Mouse (Mus musculus) c-Kit-positive CD71-negative TER-119-negative erythroid progenitor cells, embryonic 14.5 days (primary cell): ENCODE measurements around the gene Mad2l2.
"Not testable (repeated sequence)": the region's sequence is repeated elsewhere in the genome, so short reads cannot be mapped to it uniquely, and the experiment has no call there.

Experiments used
- DNase-seq: peaks from one replicate; pipeline ENCODE4 v3.0.0-alpha.2; 2013; ENCODE audit warnings: low read depth

Gene Mad2l2

DNA sequence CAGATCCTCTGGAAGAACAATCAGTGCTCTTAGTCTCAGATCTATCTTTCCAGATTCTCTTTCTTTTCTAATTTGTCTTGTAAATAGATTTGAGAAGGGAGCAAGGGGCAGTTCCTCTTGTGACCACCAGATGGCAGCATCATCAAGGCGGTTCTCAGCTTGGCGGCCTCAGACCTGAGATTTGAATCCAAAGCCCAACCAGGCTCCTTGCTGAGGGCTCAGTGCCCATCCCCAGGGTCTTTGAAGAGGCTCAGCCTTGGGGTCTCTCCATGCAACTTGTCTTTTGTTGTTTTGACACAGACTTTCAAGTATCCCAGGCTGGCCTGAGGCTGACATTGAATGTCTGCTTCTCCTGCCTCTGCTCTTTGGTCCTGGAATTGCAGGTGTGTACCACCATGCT lies 40.7 kb downstream of the Mad2l2 start:
- no peak for DNase-seq

DNA sequence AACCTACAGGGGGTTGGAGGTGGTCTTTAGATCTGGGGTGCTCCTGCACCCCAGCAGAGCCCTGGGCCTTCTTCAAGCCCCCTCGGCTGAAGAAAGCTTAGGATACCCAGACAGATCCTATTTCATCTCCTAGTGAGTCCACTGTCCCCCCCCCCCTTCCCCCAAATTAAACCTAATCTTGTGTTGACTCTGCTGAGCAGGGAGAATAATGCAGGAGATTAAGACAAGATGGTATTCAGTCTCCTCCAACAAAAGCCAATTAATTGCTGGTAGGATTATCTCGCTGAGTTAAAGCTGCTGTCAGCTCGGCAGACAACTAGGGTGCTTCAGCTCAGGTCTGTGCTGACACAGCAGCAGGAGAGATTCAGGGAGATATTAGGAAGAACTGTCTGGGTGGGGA lies 41.1 kb downstream of the Mad2l2 start:
- DNase-seq = no peak

DNA sequence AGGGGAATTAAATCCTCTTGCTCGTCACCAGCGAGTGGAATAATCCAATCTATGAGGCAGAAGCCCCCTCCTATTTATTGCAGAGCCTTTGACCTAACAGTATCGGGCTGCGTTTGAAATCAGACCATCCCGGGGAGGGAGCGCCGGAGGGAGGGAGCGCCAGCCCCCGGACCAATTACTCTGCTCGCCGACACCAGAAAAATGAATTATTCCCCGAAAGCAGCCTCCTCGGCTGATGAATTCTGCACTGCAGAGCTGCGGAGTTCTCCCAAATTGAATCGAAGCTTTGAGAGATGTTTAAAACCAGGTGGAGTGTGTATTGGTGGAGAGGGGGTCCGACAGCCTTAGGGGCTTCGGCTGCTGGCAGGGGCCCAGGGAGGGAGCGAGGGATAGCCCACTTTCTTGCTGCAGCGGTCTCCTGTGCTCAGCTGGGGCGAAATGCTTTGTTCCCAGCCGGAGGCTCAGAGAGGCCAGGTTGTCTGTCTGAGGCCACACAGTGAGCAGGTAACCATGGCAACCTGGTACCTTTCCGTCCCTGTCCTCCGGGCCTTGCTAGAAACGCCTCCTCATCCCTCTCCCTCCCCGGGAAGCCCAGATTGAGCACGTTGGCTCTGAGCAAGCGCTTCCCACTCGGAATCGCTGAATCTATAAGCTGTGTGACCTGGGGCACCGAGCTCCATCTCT lies 43.8 kb downstream of the Mad2l2 start:
- DNase-seq = no peak

DNA sequence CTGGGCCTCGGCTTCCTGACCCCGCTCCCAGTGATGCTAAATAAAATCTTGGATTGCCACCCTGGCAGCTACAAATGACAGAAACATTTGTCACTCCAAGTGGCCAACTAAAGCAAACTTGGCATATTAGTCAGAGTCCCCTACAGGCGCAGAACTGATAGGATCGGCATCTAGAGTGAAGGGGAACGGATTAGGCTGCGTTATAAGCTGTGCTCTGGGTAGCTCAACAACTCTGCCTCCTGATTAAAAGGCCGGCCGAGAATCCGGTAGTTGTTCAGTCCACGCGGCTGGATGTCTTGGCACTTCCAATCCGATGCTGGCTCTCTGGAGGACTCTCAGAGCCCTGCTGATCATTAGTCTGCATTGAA lies 44.3 kb downstream of the Mad2l2 start:
- no peak for DNase-seq

DNA sequence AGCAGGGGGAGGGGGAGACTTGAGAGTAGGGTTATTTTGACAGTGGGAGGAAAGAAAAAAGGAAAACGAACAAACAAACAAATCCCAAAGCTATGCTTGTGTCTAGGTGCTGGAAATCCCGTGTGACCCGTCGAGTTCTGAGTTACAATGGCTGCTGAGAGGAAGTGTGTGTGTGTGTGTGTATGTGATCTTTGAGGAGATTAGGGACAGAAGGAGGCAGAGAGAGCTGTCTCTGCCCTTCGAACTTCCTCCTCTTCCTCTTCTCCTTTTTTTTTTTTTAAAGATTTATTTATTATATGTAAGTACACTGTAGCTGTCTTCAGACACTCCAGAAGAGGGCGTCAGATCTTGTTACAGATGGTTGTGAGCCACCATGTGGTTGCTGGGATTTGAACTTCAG lies 46.4 kb downstream of the Mad2l2 start:
- DNase-seq = not testable (repeated sequence)

DNA sequence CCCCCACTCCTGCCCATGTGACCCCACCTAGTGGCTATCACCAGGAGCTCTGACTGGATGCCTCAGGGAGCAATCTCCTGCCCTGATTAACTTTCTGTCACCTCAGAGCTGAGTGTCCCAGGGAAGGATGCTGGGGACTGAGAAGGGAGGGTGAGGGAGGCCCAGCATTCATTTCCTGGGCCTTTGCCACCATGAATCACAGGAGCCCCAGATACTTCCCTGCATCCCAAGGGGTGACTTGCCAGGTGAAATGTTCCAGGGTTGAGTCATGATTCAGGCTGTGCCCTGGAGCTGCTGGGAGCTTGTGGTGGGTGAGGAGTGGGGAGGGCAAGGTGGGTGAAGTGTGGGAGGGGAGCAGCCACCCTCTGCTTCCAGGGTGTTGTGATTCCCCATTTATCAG lies 47.5 kb downstream of the Mad2l2 start:
- DNase-seq = no peak

DNA sequence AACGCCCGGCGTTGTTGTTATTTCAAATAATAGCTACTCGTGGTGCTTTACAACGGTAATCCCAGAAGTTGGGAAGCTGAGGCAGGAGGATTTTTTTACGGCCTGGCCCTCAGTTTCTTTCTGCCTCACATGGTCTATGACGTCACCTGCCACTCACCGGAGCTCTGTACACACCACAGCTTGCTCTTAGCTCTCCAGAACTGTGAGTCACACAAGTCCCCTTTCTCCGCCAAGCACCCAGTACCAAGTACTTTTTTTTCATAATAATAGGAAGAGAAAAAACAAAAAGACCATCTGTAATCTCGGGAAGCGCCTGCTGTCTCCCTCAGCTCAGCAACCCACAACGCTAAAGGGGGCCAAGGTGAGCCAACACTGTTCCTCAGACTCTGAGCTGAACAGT lies 51.3 kb downstream of the Mad2l2 start:
- DNase-seq = no peak

DNA sequence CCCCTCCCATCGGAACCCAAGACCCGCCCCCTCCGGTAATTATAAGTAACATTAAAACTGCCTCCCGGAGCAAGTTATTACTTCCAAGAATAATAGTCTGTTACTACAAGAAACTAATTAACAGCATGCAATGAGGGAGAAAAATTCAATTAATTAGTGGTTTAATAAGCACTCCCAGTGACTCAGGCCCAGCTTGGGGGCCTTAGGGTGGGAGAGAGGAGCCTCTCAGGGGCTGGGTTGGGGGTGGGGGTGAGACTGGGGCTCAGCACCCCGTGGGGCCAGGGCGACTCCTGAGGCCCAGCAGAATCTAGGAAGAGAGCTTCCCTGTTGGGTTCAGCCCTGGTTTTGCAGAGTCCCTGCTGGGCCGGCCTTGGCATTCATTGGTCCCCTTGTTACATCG lies 52.2 kb downstream of the Mad2l2 start:
- no peak for DNase-seq

DNA sequence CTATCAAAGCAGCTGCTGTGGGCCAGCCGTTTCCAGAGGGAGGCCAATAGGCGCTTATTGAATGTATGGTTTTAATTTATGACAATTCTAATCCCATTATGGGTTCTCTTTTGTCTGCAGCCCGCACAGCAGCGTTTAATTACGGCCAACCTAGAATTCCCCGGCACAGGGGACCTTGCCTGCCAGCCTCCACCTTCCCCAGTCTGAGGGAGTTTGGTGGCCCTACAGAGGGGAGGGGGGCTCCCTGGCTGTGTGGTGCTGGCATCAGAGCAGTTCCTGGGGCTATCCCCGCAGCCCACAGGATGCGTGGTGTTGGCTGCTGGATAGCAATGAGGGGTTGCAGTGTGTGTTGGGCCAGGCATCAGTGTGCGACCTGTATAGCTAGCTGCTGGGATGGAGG lies 54.4 kb downstream of the Mad2l2 start:
- DNase-seq = no peak

DNA sequence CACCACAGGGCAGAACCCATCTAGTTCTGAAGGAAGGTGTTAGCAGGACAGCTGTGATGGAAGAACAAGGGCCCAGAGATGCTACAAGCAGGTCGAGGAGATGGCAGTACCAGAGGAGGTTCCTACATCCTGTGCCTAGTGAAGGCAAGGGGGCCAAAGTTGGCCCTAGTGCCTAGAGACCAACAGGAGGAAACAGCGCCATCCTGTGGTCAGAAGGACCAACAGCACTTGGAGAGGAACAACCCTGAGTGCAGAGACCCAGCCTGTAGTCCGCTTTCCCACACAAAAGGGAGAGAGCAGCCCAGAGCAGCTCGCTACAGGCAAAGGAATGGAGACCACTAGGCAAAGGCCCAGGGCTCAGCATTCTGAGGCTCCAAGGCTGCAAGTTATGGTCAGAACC lies 55.6 kb downstream of the Mad2l2 start:
- DNase-seq = no peak

DNA sequence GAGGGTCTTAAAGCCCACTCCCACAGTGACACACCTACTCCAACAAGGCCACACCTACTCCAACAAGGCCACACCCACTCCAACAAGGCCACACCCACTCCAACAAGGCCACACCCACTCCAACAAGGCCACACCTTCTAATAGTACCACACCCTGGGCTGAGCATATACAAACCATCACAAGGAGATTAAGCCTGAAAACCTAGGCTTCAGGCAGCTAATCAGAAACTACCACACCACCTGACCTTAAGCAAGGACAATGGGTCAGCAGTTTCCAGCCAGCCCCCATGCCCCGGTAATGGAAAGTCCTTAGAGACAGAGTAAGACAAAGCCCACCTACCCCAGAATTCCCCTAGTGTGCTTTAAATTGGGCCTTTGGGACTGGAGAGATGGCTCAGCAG lies 58.6 kb downstream of the Mad2l2 start:
- DNase-seq = not testable (repeated sequence)

DNA sequence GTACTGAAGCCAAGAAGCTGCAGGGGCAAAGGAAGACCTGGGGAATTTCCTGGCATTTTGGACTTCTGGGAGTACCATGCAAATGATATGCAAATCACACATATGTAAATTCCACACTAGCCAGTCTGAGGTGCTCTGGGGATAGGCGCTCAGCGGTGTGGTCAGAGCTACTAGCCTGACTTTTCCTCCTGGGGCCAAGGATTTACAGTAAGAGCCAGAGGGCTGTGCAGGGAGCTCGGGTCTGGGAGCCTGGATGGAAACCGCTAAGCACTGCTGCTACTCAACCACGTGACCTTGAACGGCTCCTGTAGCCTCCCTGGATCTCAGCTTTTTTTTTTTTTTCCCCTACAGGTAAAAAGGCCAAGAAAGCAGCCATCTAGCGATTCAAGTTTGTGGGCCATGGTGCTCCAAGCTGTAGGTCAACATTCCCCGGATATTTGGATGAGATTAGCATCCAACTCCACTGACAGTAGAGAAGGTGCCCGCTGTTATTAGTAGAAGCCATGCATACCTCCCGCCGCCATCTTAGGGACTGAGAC lies 62.6 kb downstream of the Mad2l2 start:
- no peak for DNase-seq

DNA sequence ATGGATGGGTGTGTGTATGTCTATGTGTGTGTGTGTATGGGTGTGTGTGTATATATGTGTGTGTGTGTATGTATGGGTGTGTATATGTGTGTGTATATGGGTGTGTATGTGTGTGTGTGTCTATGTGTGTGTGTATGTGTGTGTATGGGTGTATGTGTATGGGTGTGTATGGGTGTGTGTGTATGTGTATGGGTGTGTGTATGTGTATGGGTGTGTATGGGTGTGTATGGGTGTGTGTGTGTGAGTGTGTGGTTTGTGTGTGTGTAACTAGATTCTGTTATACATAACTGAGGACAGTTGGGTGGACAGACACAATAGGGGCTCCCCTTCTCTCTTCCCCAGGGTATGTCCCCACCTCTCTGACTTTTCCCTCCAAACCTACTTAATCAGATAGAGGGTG lies 64.2 kb downstream of the Mad2l2 start:
- no peak for DNase-seq
